Mouse (Mus musculus) cerebellum, postnatal 25 days (tissue): ENCODE measurements around the gene Cacna1d.

Source experiments
- DNase-seq, 2 experiments: peaks; one replicate each; pipeline ENCODE4 v3.0.0; 2021; ENCODE audit warnings: mixed read lengths in 2 of 2

Cacna1d gene

GRCm38 (mm10) chr14:30365866-30366265, 125.4 kb downstream of the Cacna1d start:
- peak in 1 of 2 experiments; percentile 56 for DNase-seq

DNA sequence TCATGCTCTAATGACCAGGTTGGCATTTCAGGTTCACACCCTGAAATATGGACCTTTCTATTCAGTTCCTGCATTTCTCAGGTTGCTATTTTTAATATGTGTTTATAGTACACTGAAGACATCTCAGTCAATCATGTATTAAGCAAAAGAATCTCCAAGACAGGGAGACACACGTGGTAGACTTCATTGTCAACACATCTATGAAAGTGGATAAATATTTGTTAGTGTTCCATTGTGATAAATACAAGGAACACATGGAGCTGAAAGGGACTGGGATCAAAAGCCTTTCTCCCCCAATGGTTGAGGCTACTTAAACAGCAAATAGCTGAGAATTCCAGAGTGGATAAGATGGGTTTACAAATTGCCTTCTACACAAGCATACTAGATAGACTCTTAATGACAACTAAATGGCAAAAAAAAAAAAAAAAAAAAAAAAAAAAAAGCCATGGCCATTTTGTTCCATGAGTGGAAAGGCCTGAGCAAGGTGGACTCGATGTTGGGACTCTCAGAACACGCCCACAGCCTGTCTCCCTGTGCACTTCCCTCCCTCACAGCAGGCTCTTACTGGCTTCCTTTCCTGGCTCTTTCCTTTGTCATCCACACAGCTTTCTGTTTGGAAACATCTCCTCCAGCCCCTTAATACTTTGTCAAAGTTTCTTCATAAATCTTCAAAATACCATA, 127.6 kb downstream of the Cacna1d start:
- no peak for DNase-seq

DNA sequence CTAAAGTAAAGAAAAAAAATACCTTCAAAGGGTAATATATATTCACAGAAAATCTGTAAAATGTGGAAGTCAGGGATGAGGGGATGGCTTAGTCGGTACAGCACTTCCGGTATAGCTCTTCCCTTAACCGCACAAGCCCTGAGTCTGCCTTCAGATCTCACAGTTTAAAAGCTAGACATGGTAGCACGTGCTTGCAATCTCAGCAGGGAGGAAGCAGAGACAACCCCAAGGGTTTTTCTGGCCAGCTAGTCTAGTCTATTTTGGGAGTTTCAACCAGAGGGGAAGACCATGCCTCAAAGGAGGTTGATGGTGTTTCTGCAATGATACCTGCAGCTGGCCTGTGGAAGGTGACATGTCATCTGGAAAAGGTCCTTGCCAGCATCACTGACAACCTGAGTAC, 128.9 kb downstream of the Cacna1d start:
- DNase-seq, result no peak

- no peak for DNase-seq
Measured at GRCm38 (mm10) chr14:30360478-30360877, 130.8 kb downstream of the Cacna1d start.

DNA sequence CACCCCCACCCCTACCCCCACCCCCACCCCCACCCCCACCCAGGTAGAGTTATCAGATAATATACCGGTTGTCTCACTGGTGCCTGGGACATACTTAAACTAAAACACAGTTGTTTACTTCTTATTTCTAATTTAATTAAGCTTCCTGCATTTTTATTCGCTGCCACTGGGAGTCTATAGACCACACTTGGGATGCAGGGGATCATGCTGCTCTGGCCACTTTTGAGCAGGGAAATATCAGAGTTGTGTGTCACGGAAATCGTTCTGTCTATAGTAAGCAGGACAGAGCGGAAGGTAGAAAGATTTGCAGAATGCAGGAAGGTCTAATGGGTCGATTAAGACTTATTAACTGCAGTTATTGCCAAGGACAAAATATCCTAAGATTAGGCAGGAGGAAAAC, 131.3 kb downstream of the Cacna1d start:
- DNase-seq, result no peak

GRCm38 (mm10) chr14:30358028-30358427, 133.2 kb downstream of the Cacna1d start:
- no peak for DNase-seq

DNA sequence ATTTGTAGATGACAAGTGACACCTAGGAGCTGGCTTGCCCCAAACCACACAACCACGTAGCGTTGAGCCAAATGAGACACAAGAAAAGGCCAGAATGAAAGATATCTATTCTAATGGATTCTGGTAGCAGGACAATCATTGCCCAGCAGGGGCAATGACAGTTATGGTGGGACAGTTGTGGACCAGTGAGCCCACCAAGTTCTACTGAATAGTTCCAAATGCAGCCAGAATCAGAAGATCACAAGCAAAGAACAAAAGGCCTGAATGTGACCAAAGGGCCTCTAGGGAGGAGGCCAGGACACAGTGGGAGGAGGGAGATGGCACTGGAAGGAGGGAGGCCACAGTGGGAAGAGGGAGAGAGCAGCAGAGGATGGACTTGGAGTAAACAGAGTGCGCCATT, 134.8 kb downstream of the Cacna1d start:
- no peak for DNase-seq

GRCm38 (mm10) chr14:30354761-30355160, 136.5 kb downstream of the Cacna1d start:
- DNase-seq, result no peak

DNA sequence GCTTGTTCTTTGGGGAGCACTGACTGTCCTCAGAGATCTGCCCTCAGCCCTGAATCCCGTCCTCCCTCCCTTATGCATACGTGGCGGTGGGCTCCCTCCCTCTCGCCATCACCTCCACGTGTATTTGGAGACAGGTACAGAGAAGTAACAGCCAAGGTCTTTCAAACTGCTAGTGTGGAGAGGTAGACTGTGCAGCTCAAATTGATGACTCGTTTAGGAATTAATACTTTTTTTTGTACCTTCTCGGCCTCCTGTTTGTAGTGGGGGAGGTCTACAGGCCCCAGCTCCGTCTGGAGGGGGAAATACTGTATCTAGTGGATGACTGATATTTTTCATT, 137.2 kb downstream of the Cacna1d start:
- no peak for DNase-seq

DNA sequence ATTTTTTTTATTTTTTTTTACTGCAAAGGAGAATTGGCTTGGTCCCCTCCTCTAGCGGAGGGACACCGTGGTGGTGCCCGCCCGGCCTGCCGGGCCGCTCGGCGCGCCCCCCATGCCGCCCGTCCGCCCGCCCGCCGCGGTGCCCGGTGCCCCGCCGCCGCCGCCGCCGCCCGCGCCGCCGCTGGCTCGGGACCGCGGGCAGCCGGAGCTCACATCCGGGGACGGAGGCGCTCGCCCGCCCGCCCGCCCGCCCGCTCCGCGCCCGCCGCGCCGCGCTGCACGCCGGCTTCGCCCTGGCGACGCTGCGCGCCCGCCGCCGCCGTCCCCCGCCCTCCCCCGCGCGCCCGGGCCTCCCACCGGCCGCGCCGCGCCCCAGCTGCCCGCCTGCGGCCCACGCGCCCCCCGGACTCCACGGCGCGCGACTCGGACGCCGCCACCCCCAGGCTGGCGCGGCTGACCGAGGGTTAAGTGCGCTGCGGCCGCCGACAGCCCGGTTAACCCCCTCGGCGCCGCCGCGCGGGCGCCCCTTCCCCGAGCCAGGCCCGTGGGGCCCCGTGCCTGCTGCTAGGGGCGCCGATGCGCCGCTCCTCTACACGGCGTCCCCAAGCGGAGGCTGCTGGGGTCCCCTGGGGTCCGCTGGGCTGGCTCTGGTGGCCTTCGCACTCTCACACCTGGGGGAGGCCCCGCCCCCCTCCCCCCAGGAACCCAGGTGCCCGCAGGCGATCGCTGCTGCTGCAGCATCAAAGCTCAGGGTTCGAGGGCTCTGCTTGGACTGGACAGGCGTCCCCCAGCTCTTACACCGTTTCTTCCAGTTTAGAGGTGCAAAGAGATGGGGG, 137.7 kb downstream of the Cacna1d start:
- DNase-seq, result peak; percentile 69 to 73

- peak in 1 of 2 experiments; percentile 47 for DNase-seq
Measured at GRCm38 (mm10) chr14:30352951-30353270, 138.3 kb downstream of the Cacna1d start.

- DNase-seq, result peak; percentile 67 to 75
Measured at GRCm38 (mm10) chr14:30352061-30352950, 138.9 kb downstream of the Cacna1d start.

DNA sequence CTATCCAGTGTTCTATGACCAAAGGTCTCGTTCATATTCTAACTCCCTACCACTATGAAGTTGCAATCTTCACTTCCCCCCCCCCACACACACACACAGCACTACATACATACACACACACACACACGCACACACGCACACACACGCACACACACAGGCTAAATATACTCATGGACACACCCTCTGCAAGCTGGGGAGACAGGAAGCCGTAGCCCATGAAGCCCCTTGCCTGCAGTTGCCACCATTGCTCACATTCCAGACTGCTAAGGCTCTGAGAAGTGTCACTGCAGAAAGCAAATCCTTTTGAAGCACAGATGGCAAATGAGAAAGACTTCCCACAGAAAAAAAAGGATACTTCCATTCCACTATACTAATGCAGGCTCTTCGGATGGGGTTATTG, 141.0 kb downstream of the Cacna1d start:
- DNase-seq, result no peak

- peak; percentile 61 to 74 for DNase-seq
Measured at GRCm38 (mm10) chr14:30344948-30345865, 146.0 kb downstream of the Cacna1d start.

DNA sequence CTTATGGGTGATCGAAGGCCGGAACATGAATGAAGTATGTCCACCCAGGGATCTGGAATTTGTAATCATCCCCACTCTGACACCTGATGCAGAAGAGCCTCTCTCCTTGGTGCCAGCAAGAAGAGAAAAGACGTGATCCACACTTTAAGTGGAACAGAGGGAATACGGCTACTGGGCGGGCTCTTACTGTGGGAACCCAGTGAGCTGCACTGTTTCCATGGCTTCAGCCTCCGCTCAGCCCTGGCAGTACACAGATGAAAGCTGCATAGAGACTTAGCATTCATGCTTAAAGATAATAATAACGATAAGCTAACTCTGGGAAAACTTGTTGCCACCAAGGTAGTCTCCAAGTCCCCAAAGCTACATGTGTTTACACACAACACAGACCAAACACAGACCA, 147.5 kb downstream of the Cacna1d start:
- no peak for DNase-seq

- no peak for DNase-seq
Measured at GRCm38 (mm10) chr14:30341825-30342590, 149.2 kb downstream of the Cacna1d start.

DNA sequence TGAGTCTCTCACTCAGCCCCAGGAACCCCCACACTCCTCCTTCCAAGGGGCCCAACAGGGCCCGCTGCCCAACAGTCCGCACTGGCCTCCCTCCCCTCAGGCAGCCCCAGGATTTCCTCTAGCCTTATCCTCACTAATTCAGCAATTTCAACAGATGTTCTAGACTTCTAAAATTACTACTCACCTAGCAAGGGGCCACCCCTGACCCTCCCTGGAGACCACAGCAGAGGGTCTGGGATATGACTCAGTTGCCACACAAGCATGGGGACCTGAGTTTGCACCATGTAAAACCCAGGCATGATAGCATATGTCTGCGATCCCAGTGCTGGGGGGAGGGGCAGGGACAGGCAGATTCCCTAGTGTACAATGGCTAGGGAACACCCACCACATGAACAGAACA, 151.1 kb downstream of the Cacna1d start:
- peak in 1 of 2 experiments; percentile 10 for DNase-seq

DNA sequence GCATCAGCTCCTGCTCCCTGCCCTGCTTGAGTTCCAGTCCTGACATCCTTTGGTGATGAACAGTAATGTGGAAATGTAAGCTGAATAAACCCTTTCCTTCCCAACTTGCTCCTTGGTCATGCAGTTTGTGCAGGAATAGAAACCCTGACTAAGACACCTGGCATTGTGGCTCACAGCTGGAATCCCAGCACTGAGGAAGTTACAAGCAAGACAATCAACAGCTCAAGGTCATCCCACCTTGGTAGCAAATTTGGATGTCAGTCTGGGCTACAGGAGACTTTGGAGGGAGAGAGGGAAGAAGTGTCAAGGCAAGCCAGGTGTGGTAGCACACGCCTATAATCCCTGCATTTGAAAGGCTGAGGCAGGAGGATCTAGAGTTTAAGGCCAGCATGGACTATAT, 159.4 kb downstream of the Cacna1d start:
- DNase-seq, result no peak

- no peak for DNase-seq
Measured at GRCm38 (mm10) chr14:30330416-30331181, 160.7 kb downstream of the Cacna1d start.

- DNase-seq, result no peak
Measured at GRCm38 (mm10) chr14:30329109-30329508, 162.1 kb downstream of the Cacna1d start.

DNA sequence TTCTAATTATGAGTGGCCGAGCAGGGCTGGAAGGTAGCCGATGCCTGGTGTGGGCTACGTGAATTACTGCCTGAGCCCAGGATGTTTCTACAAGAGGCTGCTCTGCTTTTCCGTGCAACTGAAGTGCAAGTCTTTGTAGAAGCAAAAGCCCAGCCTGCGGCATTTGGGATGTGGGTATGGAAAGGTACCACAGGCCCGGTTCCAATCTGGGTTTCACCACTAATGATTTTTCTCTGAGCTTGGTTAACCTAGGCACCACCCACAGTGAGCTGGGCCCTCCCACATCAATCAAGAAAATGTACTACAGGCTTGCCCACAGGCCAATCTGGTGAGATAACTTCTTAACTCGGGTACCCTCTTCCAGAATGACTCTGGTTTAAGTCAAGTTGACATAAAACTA, 163.8 kb downstream of the Cacna1d start:
- no peak for DNase-seq
